Mouse (Mus musculus) ES-Bruce4 (cell line): ENCODE measurements at regions not wholly inside any gene's neighbourhood (a gene's known extent, or its start where the extent isn't known, plus 50 kb on each side); places are given as distances from the start of the nearest gene placed in this dataset.

Experiments
- CTCF ChIP-seq: IDR thresholded peaks from one replicate; pipeline ENCODE4 v1.8.1; 2011; ENCODE audit warnings: low read depth, low read length
- EP300 ChIP-seq: IDR thresholded peaks from 2 replicates; pipeline ENCODE4 v1.6.1; 2011; ENCODE audit warnings: low read depth, low read length; ENCODE audit not compliant: insufficient read depth

- TF ChIP-seq CTCF (no peak), EP300 (no peak)
Measured at GRCm38 (mm10) chr2:78651549-78651948, 216.4 kb upstream of the Ube2e3 start.
